Mouse (Mus musculus): ENCODE results near the gene Tmem167b.

Tmem167b gene

DNA sequence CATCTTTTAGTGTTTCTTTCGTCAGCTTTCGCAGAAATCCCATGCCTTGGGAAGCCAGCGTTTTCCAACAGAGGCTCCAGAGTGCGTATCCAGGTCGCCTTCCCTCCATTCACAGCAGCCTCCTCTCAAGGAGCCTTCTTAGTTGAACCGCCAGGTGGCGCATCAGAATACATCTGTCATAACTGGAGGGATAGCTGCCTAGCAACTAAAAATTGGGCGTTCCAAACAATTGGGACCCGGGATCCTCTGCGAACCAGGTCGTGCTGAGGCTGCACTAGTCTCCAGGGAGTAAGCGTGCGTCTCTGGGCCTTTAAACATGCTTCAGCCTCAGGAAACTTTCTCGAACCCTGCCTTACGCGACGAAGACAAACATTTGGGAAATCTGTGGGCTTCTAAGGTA, 25.0 kb downstream of the Tmem167b start:
- peak; percentile 38 for DNase-seq (ENCODE audit: low spot score)

DNA sequence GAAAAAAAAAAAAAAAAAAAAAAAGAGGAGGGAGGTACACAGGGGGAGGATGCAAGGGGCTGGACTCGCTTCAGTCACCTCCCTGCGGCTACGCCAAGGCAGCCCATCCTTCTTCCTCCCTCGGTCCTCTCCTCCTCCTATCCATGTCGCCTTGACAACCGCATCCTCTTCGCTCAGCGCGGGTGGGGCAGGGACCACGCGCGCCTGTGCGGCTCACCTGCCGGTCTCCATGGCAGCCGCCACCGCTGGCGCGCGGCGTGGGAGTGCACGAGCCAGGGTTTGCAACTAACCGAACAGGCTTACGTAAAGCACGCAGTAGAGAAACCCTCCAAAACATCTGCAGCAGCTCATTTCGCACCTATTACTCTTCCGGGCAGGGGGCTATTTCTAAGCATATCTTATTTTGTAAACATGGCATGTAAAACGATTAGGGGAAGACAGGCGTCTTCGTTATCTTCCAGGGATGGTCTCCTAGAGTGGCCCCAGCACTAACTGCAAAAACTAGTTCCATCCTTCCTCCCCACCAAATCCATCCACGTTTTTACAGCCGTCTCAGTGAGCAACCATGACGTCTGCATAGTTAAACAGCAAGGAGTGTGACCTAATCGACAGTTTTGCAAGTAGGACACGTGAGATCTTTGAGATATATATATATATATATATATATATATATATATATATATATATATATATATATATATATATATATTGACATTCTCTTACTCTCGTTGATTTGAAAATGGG, 25.6 kb downstream of the Tmem167b start, which contains the start of gene 5330417C22Rik:
Gene 5330417C22Rik, minus strand, starts transcription at position 20 of the 744 bp plus-strand sequence.
- no peak for DNase-seq (ENCODE audit: low spot score)

DNA sequence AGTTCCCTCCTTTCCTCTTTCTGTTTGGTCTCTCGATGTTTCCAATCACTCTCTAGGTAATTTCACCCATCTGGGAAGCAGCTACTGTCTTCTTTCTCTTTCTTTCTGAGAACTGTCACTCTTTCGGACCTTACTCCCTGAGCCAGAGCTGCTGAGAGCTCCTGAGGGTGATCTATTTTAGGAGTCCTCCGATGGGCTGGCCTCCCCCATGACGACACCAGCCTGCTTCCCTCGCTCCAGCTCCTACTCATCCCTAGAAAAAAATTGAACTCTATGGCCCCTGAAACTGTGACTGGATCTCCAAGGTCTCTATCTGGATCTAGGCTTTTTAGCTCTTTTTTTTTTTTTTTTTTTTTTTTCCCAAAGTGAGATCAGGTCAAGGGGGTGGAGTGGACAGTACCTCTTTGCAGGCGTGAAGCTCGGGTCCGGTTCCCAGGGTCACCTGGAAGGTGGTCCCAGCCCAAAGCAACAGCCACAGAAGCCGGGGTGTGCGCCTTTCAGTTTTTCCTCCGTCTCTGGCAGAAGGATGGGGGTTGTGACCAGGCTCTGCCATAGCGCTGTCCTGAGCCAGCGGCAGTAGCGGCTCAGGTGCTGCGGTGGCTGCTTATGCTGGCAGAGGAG, 26.3 kb downstream of the Tmem167b start:
- DNase-seq (ENCODE audit: low spot score): no peak

DNA sequence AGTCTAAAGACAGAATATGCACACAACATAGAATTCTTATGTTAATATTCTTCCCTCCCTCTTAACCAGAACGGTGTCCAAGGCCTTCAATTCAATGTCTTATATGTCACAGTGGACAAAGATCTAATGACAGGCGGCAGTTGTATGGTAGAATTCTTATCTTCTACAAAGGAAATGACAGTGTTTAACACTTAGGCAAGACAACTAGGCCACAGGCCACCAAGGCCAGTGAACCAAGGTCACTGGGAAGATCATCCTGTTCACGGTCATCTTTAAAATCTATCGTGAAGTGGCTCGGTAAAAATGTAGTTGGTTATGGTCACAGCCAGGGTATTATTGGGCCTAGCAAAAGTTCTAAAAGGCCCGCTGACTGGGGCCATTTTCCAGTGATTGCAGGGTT, 28.3 kb downstream of the Tmem167b start, which contains the start of gene 1700013F07Rik:
Gene 1700013F07Rik, plus strand, starts transcription at position 200 of the 400 bp plus-strand sequence.
- no peak for DNase-seq (ENCODE audit: low spot score)

DNA sequence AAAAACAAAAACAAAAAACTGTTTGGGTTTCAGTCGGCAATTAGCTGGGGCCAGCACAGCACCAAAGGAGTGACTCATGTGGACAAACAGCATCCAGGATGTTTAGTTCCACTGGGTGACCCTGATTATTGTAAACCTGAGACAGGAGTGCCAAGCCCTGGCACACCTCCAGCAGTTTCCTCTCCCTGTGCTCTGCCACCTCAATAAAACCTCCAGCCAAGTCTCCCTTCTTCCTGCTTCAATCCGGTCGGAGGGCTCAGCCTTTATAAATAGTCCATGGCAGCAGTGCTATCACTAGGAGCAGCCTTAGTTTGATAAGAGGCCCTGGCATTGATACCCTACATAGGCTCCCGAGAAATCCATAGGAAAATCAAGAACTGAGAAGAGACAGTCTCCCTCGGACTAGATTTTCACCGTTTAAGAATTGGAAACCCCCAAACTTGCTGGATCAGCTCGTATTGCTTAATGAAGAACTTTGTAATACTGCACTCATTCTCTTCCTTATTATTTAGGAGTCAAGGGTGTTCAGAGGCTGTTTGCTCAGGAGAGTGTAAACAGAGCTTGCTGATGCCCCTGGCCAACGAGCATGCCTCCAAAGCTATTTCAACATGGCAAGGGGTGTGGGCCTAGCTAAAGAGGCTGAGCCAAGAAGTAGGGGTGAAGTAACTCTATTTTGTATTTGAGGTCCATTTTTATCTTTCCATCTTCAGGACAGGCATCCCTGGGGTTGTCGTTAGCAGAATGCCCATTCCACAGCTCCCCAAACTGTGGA, 29.0 kb downstream of the Tmem167b start:
- no peak for DNase-seq (ENCODE audit: low spot score)

DNA sequence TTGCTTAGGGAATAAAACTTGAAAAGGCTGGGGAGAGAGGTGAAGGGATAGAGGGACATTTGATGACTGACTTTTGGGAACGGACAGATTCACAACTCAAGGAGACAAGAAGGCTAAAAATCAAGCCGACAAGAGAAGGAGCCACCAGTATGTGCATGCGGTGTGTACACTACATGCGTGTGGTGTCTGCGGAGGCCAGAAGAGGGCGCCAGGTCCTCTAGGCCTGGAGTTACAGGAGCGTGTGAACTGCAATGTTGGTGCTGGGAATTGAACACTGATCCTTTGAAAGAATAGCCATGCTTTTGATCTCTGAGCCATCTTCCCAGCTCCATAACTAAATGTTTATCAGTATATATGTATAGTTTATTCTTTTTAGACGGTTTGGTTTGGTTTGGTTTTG, 33.8 kb downstream of the Tmem167b start:
- DNase-seq (ENCODE audit: low spot score): no peak

DNA sequence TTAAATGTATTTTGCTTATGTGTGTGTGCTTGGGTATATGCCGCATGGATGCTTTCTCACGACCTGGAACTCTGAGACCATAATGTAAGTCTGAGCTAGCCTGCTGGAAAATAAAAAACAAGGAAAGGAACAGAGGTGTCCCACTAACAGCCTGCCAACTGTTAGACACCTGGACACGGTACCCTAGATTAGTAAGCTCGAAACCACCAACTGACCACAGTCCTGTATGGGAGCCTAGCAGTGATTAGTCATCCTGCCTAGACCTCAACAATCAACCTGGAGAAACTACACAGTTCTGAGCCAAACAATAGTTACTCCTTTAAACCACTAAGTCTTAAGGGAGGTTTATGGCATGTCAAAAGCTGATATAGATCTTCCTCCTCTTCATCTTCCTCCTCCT, 38.9 kb downstream of the Tmem167b start:
- no peak for DNase-seq (ENCODE audit: low spot score)

DNA sequence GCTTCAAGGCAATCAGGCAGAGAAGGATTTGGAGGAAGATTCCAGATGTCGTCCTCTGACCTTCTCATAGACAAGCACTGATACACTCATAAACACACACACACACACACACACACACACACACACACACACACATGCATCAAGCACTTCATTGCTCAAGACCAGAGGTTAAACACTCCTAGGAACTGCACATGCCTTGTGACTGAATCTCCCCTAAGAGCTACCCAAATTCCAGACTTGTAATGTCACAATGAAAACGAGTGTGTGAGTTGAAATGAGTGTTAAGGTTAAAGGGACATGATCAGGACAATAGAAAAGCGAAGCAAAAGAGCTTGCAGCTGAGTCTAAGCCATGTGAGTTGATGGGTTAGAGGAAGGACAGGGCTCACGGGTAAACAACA, 44.0 kb downstream of the Tmem167b start:
- DNase-seq (ENCODE audit: low spot score): no peak

DNA sequence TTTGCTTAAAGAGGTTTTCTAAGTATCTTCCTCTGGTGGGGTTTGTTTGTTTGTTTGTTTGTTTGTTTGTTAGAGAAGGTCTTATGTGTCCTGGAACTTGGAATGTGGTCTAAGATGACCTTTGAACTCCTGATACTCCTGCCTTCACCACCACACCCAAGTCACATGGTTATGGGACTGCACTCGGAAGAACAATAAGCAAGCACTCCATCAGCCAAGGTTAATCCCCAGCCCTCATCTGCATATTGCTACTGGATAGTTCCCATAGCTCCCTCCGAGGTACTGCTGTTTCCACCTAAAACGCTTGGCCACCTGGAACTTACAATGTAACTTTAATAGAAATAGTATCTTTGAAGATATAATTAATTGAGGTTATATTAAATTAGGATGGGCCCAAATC, 48.8 kb downstream of the Tmem167b start:
- no peak for DNase-seq (ENCODE audit: low spot score)

DNA sequence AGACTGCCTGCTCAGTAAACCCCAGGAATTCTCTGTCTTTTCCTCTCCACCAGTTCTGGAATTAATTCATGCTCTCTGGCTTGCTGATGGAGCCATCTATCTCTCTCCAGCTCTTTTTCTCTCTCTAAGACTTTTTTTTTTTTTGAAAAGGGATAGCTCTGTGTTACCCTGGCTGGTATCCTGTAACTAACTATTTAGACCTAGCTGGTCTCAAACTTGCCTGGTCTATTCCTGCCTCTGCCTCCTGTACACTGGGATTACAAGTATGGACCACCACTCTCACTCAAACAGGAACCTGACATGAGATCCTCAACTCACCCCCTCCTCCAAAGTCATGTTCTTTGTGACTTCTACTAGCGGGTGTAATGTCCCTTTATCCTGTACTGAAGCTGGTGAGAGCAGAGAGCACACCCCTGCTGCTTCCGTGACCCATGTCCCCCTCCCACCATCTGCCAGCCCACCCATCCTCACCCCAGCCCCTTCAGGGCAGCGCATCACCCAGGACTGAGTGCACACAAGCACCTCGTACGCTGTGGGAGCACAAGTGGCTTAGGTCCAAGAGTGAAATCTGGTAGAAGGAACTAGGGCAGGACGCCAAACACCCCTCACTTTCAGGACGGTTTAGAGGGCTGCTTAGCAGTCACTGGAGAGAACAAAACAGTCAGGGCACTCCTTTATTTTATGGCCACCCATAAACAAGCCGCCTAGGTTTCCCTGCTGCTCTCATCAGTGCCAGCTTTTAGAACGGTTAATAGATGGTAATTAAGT, 51.4 kb downstream of the Tmem167b start:
- no peak for DNase-seq (ENCODE audit: low spot score)

DNA sequence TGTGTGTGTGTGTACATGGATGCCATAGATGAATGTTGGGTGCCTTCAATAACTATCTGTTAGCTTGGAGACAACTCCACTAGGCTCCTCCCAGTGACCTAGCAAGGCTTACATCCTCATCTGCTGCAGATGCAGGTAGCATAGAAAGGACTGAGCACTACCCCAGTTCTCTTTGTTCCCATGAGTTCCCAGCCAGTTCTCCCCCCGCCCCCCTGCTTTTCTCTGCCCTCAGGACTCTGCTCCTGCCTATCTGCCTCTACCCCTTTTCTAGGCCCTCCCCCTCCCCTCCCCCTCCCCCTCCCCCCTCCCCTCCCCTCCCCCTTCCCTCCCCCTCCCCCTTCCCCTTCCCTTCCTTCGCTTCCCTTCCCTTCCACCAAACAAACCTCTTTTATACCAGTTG, 52.1 kb downstream of the Tmem167b start:
- no peak for DNase-seq (ENCODE audit: low spot score)

DNA sequence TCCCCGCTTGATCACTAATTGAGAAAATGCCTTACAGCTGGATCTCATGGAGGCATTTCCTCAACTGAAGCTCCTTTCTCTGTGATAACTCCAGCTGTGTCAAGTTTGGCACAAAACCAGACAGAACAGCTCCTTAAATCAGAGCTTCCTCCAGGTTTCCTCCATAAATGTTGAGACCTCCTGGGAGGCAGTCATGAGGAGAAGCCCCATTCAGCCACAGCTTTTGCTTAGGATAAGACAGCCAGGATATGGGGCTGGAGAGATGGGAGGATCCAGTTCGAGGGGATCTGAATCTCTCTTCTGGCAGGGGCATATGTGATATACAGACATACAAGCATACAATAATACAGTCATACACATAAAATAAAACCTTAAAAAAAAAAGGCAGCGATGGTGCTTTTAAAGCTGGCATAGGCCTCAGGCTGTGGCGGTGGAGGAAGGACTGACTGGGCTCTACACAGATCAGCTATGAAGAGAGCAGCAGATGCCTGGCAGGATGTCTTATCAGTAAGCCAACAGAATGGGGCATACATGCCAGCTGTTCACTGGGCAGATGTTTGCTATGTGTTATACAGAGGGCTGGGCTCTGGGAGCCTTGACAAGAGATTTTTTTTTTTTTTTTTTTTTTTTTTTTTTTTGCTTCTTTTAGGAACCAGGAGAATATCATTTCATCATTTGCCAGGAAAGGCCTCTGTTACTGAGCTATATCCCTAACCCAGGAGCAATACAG, 53.4 kb downstream of the Tmem167b start:
- DNase-seq (ENCODE audit: low spot score): no peak
